ENCODE assay signal across 14 mouse cellular contexts in genomic region chr1:22804148-22804885, GRCm38 (mm10). TPM values are rescaled to one million over a fixed set of nuclear protein-coding genes. Genes with fewer than 3 reads are reported as not detected.
DNase-seq lines count a peak whose midpoint lies in the region; ATAC-seq lines count a peak whose summit lies in the region.
"Had no signal": no experiment of that assay in that cellular context is flagged by ENCODE, and none has a peak within 500 bp of the region (broad histone marks: within the 10 kb centered on the region; RNA-seq: fewer than 3 reads in every experiment).

No protein-coding gene starts in this region.

- no peaks in the 10 kb centered on the region for H3K9me3 ChIP-seq in forebrain, embryonic 12.5 days
- H3K9me3 ChIP-seq in forebrain, embryonic 10.5 days, result no peaks in the 10 kb centered on the region
- H3K9me3 ChIP-seq in neural tube, embryonic 12.5 days, result no peaks in the 10 kb centered on the region
- no peaks in the 10 kb centered on the region for H3K9me3 ChIP-seq in hindbrain, embryonic 16.5 days (ENCODE audit: control insufficient read depth, low read length)
- H3K9me3 ChIP-seq in neural tube, embryonic 15.5 days (replicated peaks), result no peaks in the 10 kb centered on the region

- H3K4me2 ChIP-seq in forebrain, embryonic 12.5 days, result peak overlapping the region; percentile 83
- H3K4me2 ChIP-seq in neural tube, embryonic 12.5 days (replicated peaks), result peak overlapping the region; percentile 70
- peak overlapping the region; percentile 80 for H3K4me2 ChIP-seq in hindbrain, embryonic 16.5 days (ENCODE audit: low read length)
- peak overlapping the region; percentile 74 for H3K4me2 ChIP-seq in neural tube, embryonic 15.5 days

- no peak overlapping the region for H3K27ac ChIP-seq in forebrain, embryonic 12.5 days
- H3K27ac ChIP-seq in forebrain, embryonic 10.5 days, result no peak overlapping the region
- H3K27ac ChIP-seq in neural tube, embryonic 12.5 days, result no peak overlapping the region
- H3K27ac ChIP-seq in hindbrain, embryonic 16.5 days (ENCODE audit: low read depth, low read length), result no peak overlapping the region
- no peak overlapping the region for H3K27ac ChIP-seq in neural tube, embryonic 15.5 days (replicated peaks)

- ATAC-seq in forebrain, embryonic 12.5 days (ENCODE audit: low FRiP score), result no peak
- ATAC-seq in neural tube, embryonic 12.5 days (ENCODE audit: low FRiP score, low read depth), result no peak
- ATAC-seq in hindbrain, embryonic 16.5 days, result no peak
- ATAC-seq in neural tube, embryonic 15.5 days (ENCODE audit: low FRiP score), result no peak
- ATAC-seq in monocyte, adult 5-6 weeks (replicated peaks; ENCODE audit: insufficient number of reproducible peaks, low FRiP score, low TSS enrichment, poor library complexity, severe bottlenecking), result no peak

- H3K4me3 ChIP-seq in forebrain, embryonic 12.5 days (replicated peaks), result peak overlapping the region; percentile 72; the same call in 1 of the 2 replicates
- H3K4me3 ChIP-seq in forebrain, embryonic 10.5 days, result no peak overlapping the region
- no peak overlapping the region for H3K4me3 ChIP-seq in neural tube, embryonic 12.5 days
- H3K4me3 ChIP-seq in hindbrain, embryonic 16.5 days (ENCODE audit: low read length), result peak overlapping the region; percentile 58
- peak overlapping the region; percentile 80 for H3K4me3 ChIP-seq in neural tube, embryonic 15.5 days (replicated peaks)

- no peak overlapping the region for H3K9ac ChIP-seq in forebrain, embryonic 12.5 days
- H3K9ac ChIP-seq in neural tube, embryonic 12.5 days, result no peak overlapping the region
- peak overlapping the region; percentile 95 for H3K9ac ChIP-seq in hindbrain, embryonic 16.5 days (ENCODE audit: low read depth, low read length)
- H3K9ac ChIP-seq in neural tube, embryonic 15.5 days (replicated peaks), result peak overlapping the region; percentile 93

- peaks cover 8% of the 10 kb centered on the region; the same call in 1 of the 2 replicates for H3K27me3 ChIP-seq in forebrain, embryonic 12.5 days
- H3K27me3 ChIP-seq in forebrain, embryonic 10.5 days (ENCODE audit: poor library complexity, severe bottlenecking), result peaks cover 40% of the 10 kb centered on the region
- H3K27me3 ChIP-seq in neural tube, embryonic 12.5 days (replicated peaks), result 0 out of 2 replicates have a peak, but pooled peaks cover 2% of the 10 kb centered on the region
- H3K27me3 ChIP-seq in hindbrain, embryonic 16.5 days (replicated peaks; ENCODE audit: control insufficient read depth, insufficient read depth, low read length), result no peaks in the 10 kb centered on the region
- H3K27me3 ChIP-seq in neural tube, embryonic 15.5 days (replicated peaks), result no peaks in the 10 kb centered on the region

- peaks cover 18% of the 10 kb centered on the region; the same call in 1 of the 2 replicates for H3K4me1 ChIP-seq in forebrain, embryonic 12.5 days
- H3K4me1 ChIP-seq in forebrain, embryonic 10.5 days, result peaks cover 13% of the 10 kb centered on the region
- H3K4me1 ChIP-seq in neural tube, embryonic 12.5 days, result peaks cover 3% of the 10 kb centered on the region; the same call in 1 of the 2 replicates
- H3K4me1 ChIP-seq in hindbrain, embryonic 16.5 days (ENCODE audit: control insufficient read depth, insufficient read depth, low read depth, low read length), result peaks cover 18% of the 10 kb centered on the region
- peaks cover 32% of the 10 kb centered on the region for H3K4me1 ChIP-seq in neural tube, embryonic 15.5 days

- no peak for DNase-seq in forebrain, embryonic 10.5 days (ENCODE audit: extremely low spot score, low spot score)
- DNase-seq in neural tube, embryonic 10.5 days (ENCODE audit: extremely low spot score, low spot score), result no peak
- no peak for DNase-seq in thymus, postnatal 25 days
- DNase-seq: adrenal gland, adult 8-10 months; kidney, postnatal 4 days; liver; spleen, adult 18-20 months; thymus, postnatal 36 days had no signal

- 78% methylated on average over 4 of the region's 4 CpGs for WGBS in forebrain, embryonic 12.5 days
- 76% methylated on average over 4 of the region's 4 CpGs for WGBS in forebrain, embryonic 10.5 days
- WGBS in neural tube, embryonic 12.5 days, result 74% methylated on average over 4 of the region's 4 CpGs
- WGBS in hindbrain, embryonic 16.5 days, result 77% methylated on average over 4 of the region's 4 CpGs
- 75% methylated on average over 4 of the region's 4 CpGs for WGBS in neural tube, embryonic 15.5 days

- H3K36me3 ChIP-seq in forebrain, embryonic 12.5 days (replicated peaks), result no peaks in the 10 kb centered on the region
- H3K36me3 ChIP-seq in forebrain, embryonic 10.5 days (replicated peaks), result no peaks in the 10 kb centered on the region
- no peaks in the 10 kb centered on the region for H3K36me3 ChIP-seq in neural tube, embryonic 12.5 days
- H3K36me3 ChIP-seq in hindbrain, embryonic 16.5 days (ENCODE audit: control insufficient read depth, insufficient read depth, low read length), result no peaks in the 10 kb centered on the region
- no peaks in the 10 kb centered on the region for H3K36me3 ChIP-seq in neural tube, embryonic 15.5 days

RNA-seq across cellular contexts. Expression of gene Rims1, which starts 1.5 kb away (rescaled TPM):
- 3.4 and 5.4 TPM in 2 replicates for polyA plus RNA-seq in forebrain, embryonic 12.5 days (2016; fragmentation: Nextera tagmentation; extraction: Ambion mirVana)
- 0.96 and 1.1 TPM in 2 replicates for polyA plus RNA-seq in forebrain, embryonic 10.5 days (2016; fragmentation: Nextera tagmentation; extraction: Ambion mirVana)
- 6.9 and 10.0 TPM in 2 replicates for polyA plus RNA-seq in neural tube, embryonic 12.5 days (2016; fragmentation: Nextera tagmentation; extraction: Ambion mirVana)
- polyA plus RNA-seq in hindbrain, embryonic 16.5 days (2015; fragmentation: Nextera tagmentation; extraction: Ambion mirVana), result 13.8 and 16.3 TPM in 2 replicates
- polyA plus RNA-seq in neural tube, embryonic 15.5 days (2015; fragmentation: Nextera tagmentation; extraction: Ambion mirVana), result 17.1 and 20.0 TPM in 2 replicates
- total RNA-seq in monocyte, adult 5-6 weeks (2017), result not detected in 3 replicates
- polyA plus RNA-seq: C2C12 had no signal

Comparison
In these comparisons a context has a peak if more than half of its experiments do, and no peak if none do; other contexts are left out.
1. H3K4me3 ChIP-seq: peak in forebrain, embryonic 12.5 days (single experiment), hindbrain, embryonic 16.5 days (single experiment) and neural tube, embryonic 15.5 days (single experiment); none in forebrain, embryonic 10.5 days (single experiment) and neural tube, embryonic 12.5 days (single experiment).
2. H3K9ac ChIP-seq: peak in hindbrain, embryonic 16.5 days (single experiment) and neural tube, embryonic 15.5 days (single experiment); none in forebrain, embryonic 12.5 days (single experiment) and neural tube, embryonic 12.5 days (single experiment).
3. Peak in every context shown above with its lines, with median percentiles within 50 percentile points of each other: H3K4me2 ChIP-seq.